Mouse (Mus musculus): ENCODE measurements around the gene C1qtnf5.

DNA sequence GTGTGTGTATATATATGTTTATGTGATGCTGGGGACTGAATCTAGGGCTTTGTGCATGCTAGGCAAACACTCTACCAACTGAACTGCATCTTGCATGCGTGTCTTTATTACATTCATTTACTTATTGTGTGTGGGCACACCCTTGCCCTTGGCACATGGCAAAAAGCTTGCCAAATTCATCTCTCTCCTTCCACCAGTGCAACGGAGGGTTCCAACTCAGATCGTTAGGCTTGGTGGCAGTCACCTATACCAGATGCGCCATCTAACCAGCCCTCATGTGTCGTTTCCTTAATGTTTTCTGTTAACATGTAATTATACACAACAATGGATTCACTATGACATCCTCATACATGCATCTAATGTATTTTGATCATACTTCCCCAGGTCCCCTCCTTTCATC, 24.8 kb upstream of the C1qtnf5 start:
- no peak for TF ChIP-seq CTCF (IDR thresholded peaks at IDR 0.05)
- TF ChIP-seq EP300 (IDR thresholded peaks at IDR 0.05) = no peak

All from lung, postnatal 0 days (tissue).